Mouse (Mus musculus) gastrocnemius, adult 2 months (tissue): ENCODE data around the gene Chil1. TPM values are rescaled to one million over a fixed set of nuclear protein-coding genes. Genes with fewer than 3 reads are reported as not detected.

Experiments
- DNase-seq: peaks from one replicate; pipeline ENCODE4 v3.0.0; 2022
- H3K27ac ChIP-seq: fragments of 200-600 bp; 2 replicates; pipeline ENCODE4 v1.8.1; 2022; ENCODE audit warnings: mild to moderate bottlenecking
- H3K4me3 ChIP-seq: fragments of 200-600 bp; 2 replicates; pipeline ENCODE4 v1.8.1; 2022; ENCODE audit warnings: mild to moderate bottlenecking, moderate library complexity
- CTCF ChIP-seq: fragments of 200-600 bp; IDR thresholded peaks from 2 replicates; pipeline ENCODE4 v1.8.1; 2022; ENCODE audit warnings: antibody characterized with exemption, mild to moderate bottlenecking, moderate library complexity
- intact Hi-C: fragments of 180-260 bp; cut with DNase I; formaldehyde crosslinking; loops from one replicate; pipeline ENCODE4 v1.15.1; 2025
- total RNA-seq, 2 experiments: library from RNA; stranded (reverse); gene quantifications; 2 replicates each; pipeline ENCODE4 v1.2.3; 2021

Gene Chil1
- total RNA-seq, 2 experiments from 2014 or later = 1.8 to 6.9 TPM

- H3K4me3 ChIP-seq = no peak overlapping the region
- intact Hi-C loops = no loop called here
- TF ChIP-seq CTCF = no peak
- no peak for DNase-seq
- H3K27ac ChIP-seq = no peak overlapping the region
These were observed 49.3 kb downstream of the Chil1 start for GRCm38 (mm10) chr1:134231270-134231669.

- Histone ChIP-seq H3K4me3 (no peak overlapping the region), H3K27ac (no peak overlapping the region)
- DNase-seq = no peak
- intact Hi-C loops = no loop called here
- no peak for TF ChIP-seq CTCF
These were observed 49.7 kb downstream of the Chil1 start for GRCm38 (mm10) chr1:134231681-134232080.

GRCm38 (mm10) chr1:134232326-134232725 lies 50.4 kb downstream of the Chil1 start:
- TF ChIP-seq CTCF = no peak
- intact Hi-C loops = no loop called here
- no peak overlapping the region for H3K27ac ChIP-seq

GRCm38 (mm10) chr1:134232778-134233531 lies 51.0 kb downstream of the Chil1 start:
- H3K4me3 ChIP-seq = no peak overlapping the region
- H3K27ac ChIP-seq = no peak overlapping the region
- no peak for TF ChIP-seq CTCF
- intact Hi-C loops = no loop called here
- DNase-seq = peak; percentile 47

More at GRCm38 (mm10) chr1:134232326-134232725, 50.4 kb downstream of the Chil1 start:
- no peak overlapping the region for H3K4me3 ChIP-seq
- DNase-seq = no peak

- no peak for TF ChIP-seq CTCF
- DNase-seq = no peak
- Histone ChIP-seq H3K4me3 (peak overlapping the region; percentile 72), H3K27ac (no peak overlapping the region)
- intact Hi-C loops = no loop called here
These were observed 51.9 kb downstream of the Chil1 start for GRCm38 (mm10) chr1:134233681-134234454.

- TF ChIP-seq CTCF = no peak
- DNase-seq = peak; percentile 72
- peak overlapping the region; percentile 72 for H3K4me3 ChIP-seq
- intact Hi-C loops = no loop called here
- H3K27ac ChIP-seq = peak overlapping the region; percentile 46; the same call in 1 of the 2 replicates
These were observed 52.7 kb downstream of the Chil1 start for GRCm38 (mm10) chr1:134234455-134235390.

GRCm38 (mm10) chr1:134235391-134235921 lies 53.5 kb downstream of the Chil1 start, which contains the start of gene Adora1:
Gene Adora1, minus strand, starts transcription at chr1:134235431.
- Histone ChIP-seq H3K27ac (peak within 1 kb of the TSS; percentile 46; the same call in 1 of the 2 replicates), H3K4me3 (peak within 1 kb of the TSS; percentile 72)
- intact Hi-C loops = no loop called here
- DNase-seq = no peak
- TF ChIP-seq CTCF = no peak

- Histone ChIP-seq H3K27ac (no peak overlapping the region), H3K4me3 (no peak overlapping the region)
- intact Hi-C loops = no loop called here
- DNase-seq = no peak
- no peak for TF ChIP-seq CTCF
These were observed 54.2 kb downstream of the Chil1 start for GRCm38 (mm10) chr1:134236142-134236541.

- intact Hi-C loops = no loop called here
- H3K27ac ChIP-seq = no peak overlapping the region
- no peak for TF ChIP-seq CTCF
- DNase-seq = no peak
- H3K4me3 ChIP-seq = no peak overlapping the region
These were observed 55.5 kb downstream of the Chil1 start for GRCm38 (mm10) chr1:134237438-134237837.

Other genes starting within 250 kb of the Chil1 start
- gene Fmod, start 144.9 kb upstream of the Chil1 start, total RNA-seq = 100 to 1,000 TPM in 1 of 2 experiments, 10 to 100 TPM in 1; 53.6 to 322 TPM
- 10 to 100 TPM; 14.1 to 46.8 TPM for gene Btg2, start 103.1 kb upstream of the Chil1 start, total RNA-seq
- not detected for gene Chit1, start 70.9 kb upstream of the Chil1 start, total RNA-seq
- 100 to 1,000 TPM; 192 to 318 TPM for gene Mybph, start 11.3 kb downstream of the Chil1 start, total RNA-seq
- gene Adora1, start 53.3 kb downstream of the Chil1 start, total RNA-seq = under 1 TPM; 0.20 to 0.31 TPM
- 10 to 100 TPM; 11.6 to 34.5 TPM for gene Myog, start 107.8 kb downstream of the Chil1 start, total RNA-seq
- gene Ppfia4, start 150.8 kb downstream of the Chil1 start, total RNA-seq = under 1 TPM; 0.42 to 0.46 TPM
- 10 to 100 TPM; 12.3 to 12.4 TPM for gene Tmem183a, start 179.8 kb downstream of the Chil1 start, total RNA-seq
- gene 4933406M09Rik, start 203.8 kb downstream of the Chil1 start, total RNA-seq = not detected
- 10 to 100 TPM; 82.3 to 84.1 TPM for gene Cyb5r1, start 223.4 kb downstream of the Chil1 start, total RNA-seq
- 100 to 1,000 TPM; 163 to 196 TPM for gene Adipor1, start 233.2 kb downstream of the Chil1 start, total RNA-seq